Mouse (Mus musculus): ENCODE data around the gene Dgkz.

DNA sequence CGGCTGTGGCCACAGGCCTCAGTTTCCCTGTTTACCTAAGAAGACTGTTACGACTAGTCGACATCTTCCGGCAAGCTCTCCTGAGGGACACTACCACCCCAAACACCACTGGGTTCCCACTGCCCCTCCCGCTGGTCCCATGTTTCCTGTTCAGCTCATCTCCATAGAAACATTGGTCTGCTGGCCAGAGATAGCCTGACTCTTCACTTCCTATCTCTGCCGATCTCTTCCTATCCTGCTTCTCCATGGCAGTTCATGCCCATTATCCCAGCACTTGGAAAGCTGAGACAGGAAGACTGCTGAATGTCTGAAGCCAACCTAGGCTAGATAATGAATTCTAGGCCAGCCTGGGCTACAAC is 27.5 kb downstream of the Dgkz start:
- no peak for TF ChIP-seq CTCF (IDR thresholded peaks at IDR 0.05; ENCODE audit: insufficient read depth, low read depth, low read length)
- no peak for TF ChIP-seq POLR2A (IDR thresholded peaks at IDR 0.05; ENCODE audit: insufficient read depth, low read depth, low read length)
